Mouse (Mus musculus) limb, embryonic 14.5 days (tissue): Measurements from ENCODE around the gene Il18rap. TPM values are rescaled to one million over a fixed set of nuclear protein-coding genes. Genes with fewer than 3 reads are reported as not detected.
"Not testable (repeated sequence)": the region's sequence is repeated elsewhere in the genome, so short reads cannot be mapped to it uniquely, and the experiment has no call there.

Experiments
- ATAC-seq: fragments of 200-750 bp; cut with Nextera tagmentation; 2 replicates; pipeline ENCODE4 v1.8.0; 2017; ENCODE audit warnings: low read depth, moderate number of reproducible peaks, moderate TSS enrichment; ENCODE audit not compliant: low FRiP score
- DNase-seq: peaks from one replicate; pipeline ENCODE4 v3.0.0-alpha.2; 2015; ENCODE audit warnings: low spot score
- H3K27ac ChIP-seq: fragments of 300-500 bp; sonication (generic); replicated peaks from 2 replicates; pipeline ENCODE4 v1.5.1; 2014; ENCODE audit warnings: low read depth, mild to moderate bottlenecking, low read length, moderate library complexity, mixed read lengths
- H3K27me3 ChIP-seq: fragments of 300-500 bp; sonication (generic); 2 replicates; pipeline ENCODE4 v1.6.1; 2014; ENCODE audit warnings: low read length, mixed read lengths; ENCODE audit not compliant: control insufficient read depth, insufficient read depth
- H3K36me3 ChIP-seq: fragments of 300-500 bp; sonication (generic); 2 replicates; pipeline ENCODE4 v1.6.1; 2014; ENCODE audit warnings: mild to moderate bottlenecking, low read length, moderate library complexity, mixed read lengths; ENCODE audit not compliant: control insufficient read depth, insufficient read depth
- H3K4me1 ChIP-seq: fragments of 300-500 bp; sonication (generic); 2 replicates; pipeline ENCODE4 v1.6.1; 2014; ENCODE audit warnings: antibody characterized with exemption, low read length, mixed read lengths; ENCODE audit not compliant: control insufficient read depth, insufficient read depth
- H3K4me2 ChIP-seq: fragments of 300-500 bp; sonication (generic); replicated peaks from 2 replicates; pipeline ENCODE4 v1.6.1; 2014; ENCODE audit warnings: low read depth, mild to moderate bottlenecking, low read length, moderate library complexity; ENCODE audit not compliant: severe bottlenecking
- H3K4me3 ChIP-seq: fragments of 300-500 bp; sonication (generic); replicated peaks from 2 replicates; pipeline ENCODE4 v1.5.1; 2014; ENCODE audit warnings: low read length
- H3K9ac ChIP-seq: fragments of 300-500 bp; sonication (generic); 2 replicates; pipeline ENCODE4 v1.6.1; 2014; ENCODE audit warnings: mild to moderate bottlenecking, low read depth, low read length, moderate library complexity; ENCODE audit not compliant: severe bottlenecking
- H3K9me3 ChIP-seq: fragments of 300-500 bp; sonication (generic); 2 replicates; pipeline ENCODE4 v1.6.1; 2016; ENCODE audit warnings: low read length; ENCODE audit not compliant: control insufficient read depth
- POLR2A ChIP-seq: fragments of 200-500 bp; IDR thresholded peaks from 2 replicates; pipeline ENCODE4 v1.8.0; 2012; ENCODE audit warnings: inconsistent platforms, mild to moderate bottlenecking, moderate library complexity, borderline replicate concordance; ENCODE audit not compliant: insufficient read depth, insufficient read length; ENCODE audit errors: extremely low read depth
- WGBS: fragments of 180-500 bp; shearing (Covaris S2); extraction: QIAGEN DNeasy Blood & Tissue Kit; methylation state at CpG from one replicate; pipeline ENCODE4 v1.1.7; 2014; 5-methylcytosine and 5-hydroxymethylcytosine counted together
- polyA plus RNA-seq, 2 experiments: library from polyadenylated mRNA; depleted of rRNA in 1 of 2; stranded (reverse) in 1 of 2; unstranded in 1 of 2; fragments of >200 nt; fragmentation: Nextera tagmentation in 1 of 2; extraction: Ambion mirVana in 1 of 2; gene quantifications; 2 replicates each; pipeline versions ENCODE4 v1.2.1 to v1.2.3; 2012 to 2014

The Il18rap gene
- polyA plus RNA-seq, 2 experiments, result 0.18 TPM

- Histone ChIP-seq H3K4me3 (no peak overlapping the region), H3K27me3 (no peaks in the 10 kb centered on the region), H3K4me1 (no peaks in the 10 kb centered on the region), H3K27ac (no peak overlapping the region), H3K4me2 (no peak overlapping the region), H3K9ac (no peak overlapping the region), H3K36me3 (no peaks in the 10 kb centered on the region), H3K9me3 (no peaks in the 10 kb centered on the region)
- no peak for DNase-seq
- 57% methylated on average over 5 of the region's 5 CpGs for WGBS
- no peak; the same call in 1 of the 2 replicates for ATAC-seq
- no peak for TF ChIP-seq POLR2A
These were observed 71.6 kb downstream of the Il18rap start for GRCm38 (mm10) chr1:40586776-40587175.

GRCm38 (mm10) chr1:40590931-40591330 is 75.8 kb downstream of the Il18rap start:
- DNase-seq, result no peak
- 89% methylated on average over 4 of the region's 4 CpGs for WGBS
- Histone ChIP-seq H3K4me1 (no peaks in the 10 kb centered on the region), H3K9ac (no peak overlapping the region), H3K9me3 (no peaks in the 10 kb centered on the region), H3K4me2 (no peak overlapping the region), H3K27me3 (no peaks in the 10 kb centered on the region), H3K4me3 (no peak overlapping the region), H3K36me3 (no peaks in the 10 kb centered on the region), H3K27ac (no peak overlapping the region)
- no peak for TF ChIP-seq POLR2A
- ATAC-seq, result no peak

- no peak for DNase-seq
- H3K9me3 ChIP-seq, result no peaks in the 10 kb centered on the region
- H3K9ac ChIP-seq, result no peak overlapping the region
- no peak overlapping the region for H3K4me3 ChIP-seq
- H3K27me3 ChIP-seq, result no peaks in the 10 kb centered on the region
- TF ChIP-seq POLR2A, result no peak
- WGBS, result 59% methylated on average over 5 of the region's 5 CpGs
- H3K4me2 ChIP-seq, result no peak overlapping the region
- H3K4me1 ChIP-seq, result peaks cover 9% of the 10 kb centered on the region; the same call in 1 of the 2 replicates
- H3K36me3 ChIP-seq, result no peaks in the 10 kb centered on the region
- no peak for ATAC-seq
- no peak overlapping the region for H3K27ac ChIP-seq
These were observed 82.7 kb downstream of the Il18rap start for GRCm38 (mm10) chr1:40597822-40598221.

- not testable (repeated sequence) for H3K9me3 ChIP-seq
- WGBS, result 88% methylated on average over 9 of the region's 9 CpGs
These were observed 84.5 kb downstream of the Il18rap start for GRCm38 (mm10) chr1:40599661-40600060.

GRCm38 (mm10) chr1:40600394-40601327 is 85.5 kb downstream of the Il18rap start:
- no peaks in the 10 kb centered on the region for H3K27me3 ChIP-seq
- no peak overlapping the region for H3K27ac ChIP-seq
- peak; percentile 74 for DNase-seq
- no peaks in the 10 kb centered on the region for H3K9me3 ChIP-seq
- ATAC-seq, result no peak
- 67% methylated on average over 25 of the region's 25 CpGs for WGBS
- peaks cover 9% of the 10 kb centered on the region; the same call in 1 of the 2 replicates for H3K4me1 ChIP-seq
- TF ChIP-seq POLR2A, result no peak
- no peaks in the 10 kb centered on the region for H3K36me3 ChIP-seq
- H3K4me2 ChIP-seq, result no peak overlapping the region
- H3K4me3 ChIP-seq, result no peak overlapping the region
- no peak overlapping the region for H3K9ac ChIP-seq

More at GRCm38 (mm10) chr1:40599661-40600060, 84.5 kb downstream of the Il18rap start:
- not testable (repeated sequence) for DNase-seq, H3K27me3 ChIP-seq, H3K27ac ChIP-seq, H3K4me1 ChIP-seq, ATAC-seq, H3K9ac ChIP-seq, H3K4me3 ChIP-seq, H3K4me2 ChIP-seq, H3K36me3 ChIP-seq

Other genes starting within 250 kb of the Il18rap start
- gene Il1rl2, start 190.8 kb upstream of the Il18rap start, polyA plus RNA-seq (2012; rRNA removed), result 7.6 and 7.8 TPM in 2 replicates
- 4.5 and 5.9 TPM in 2 replicates for gene Il1rl2, start 190.8 kb upstream of the Il18rap start, polyA plus RNA-seq (2014; fragmentation: Nextera tagmentation; extraction: Ambion mirVana)
- 4.2 and 5.2 TPM in 2 replicates for gene Il1rl1, start 85.8 kb upstream of the Il18rap start, polyA plus RNA-seq (2012; rRNA removed)
- 3.3 and 3.5 TPM in 2 replicates for gene Il1rl1, start 85.8 kb upstream of the Il18rap start, polyA plus RNA-seq (2014; fragmentation: Nextera tagmentation; extraction: Ambion mirVana)
- gene Il18r1, start 49.8 kb upstream of the Il18rap start, polyA plus RNA-seq (2012; rRNA removed), result 0.06 and 0.29 TPM in 2 replicates
- 0.34 TPM in 1 of 2 replicates, not detected in the other for gene Il18r1, start 49.8 kb upstream of the Il18rap start, polyA plus RNA-seq (2014; fragmentation: Nextera tagmentation; extraction: Ambion mirVana)
- gene Slc9a4, start 64.7 kb downstream of the Il18rap start, polyA plus RNA-seq (2012; rRNA removed), result 0.04 and 0.09 TPM in 2 replicates
- gene Slc9a4, start 64.7 kb downstream of the Il18rap start, polyA plus RNA-seq (2014; fragmentation: Nextera tagmentation; extraction: Ambion mirVana), result not detected in 2 replicates
- gene Slc9a2, start 165.2 kb downstream of the Il18rap start, polyA plus RNA-seq (2012; rRNA removed), result 2.7 and 3.4 TPM in 2 replicates
- gene Slc9a2, start 165.2 kb downstream of the Il18rap start, polyA plus RNA-seq (2014; fragmentation: Nextera tagmentation; extraction: Ambion mirVana), result 0.72 and 0.87 TPM in 2 replicates